Mouse (Mus musculus) neural tube, embryonic 11.5 days (tissue): ENCODE results near the gene Gm11985. TPM values are rescaled to one million over a fixed set of nuclear protein-coding genes. Genes with fewer than 3 reads are reported as not detected.

ENCODE experiments used
- ATAC-seq: fragments of 200-750 bp; cut with Nextera tagmentation; 2 replicates; pipeline ENCODE4 v1.8.0; 2017; ENCODE audit warnings: moderate number of reproducible peaks, mild to moderate bottlenecking, moderate TSS enrichment, moderate library complexity; ENCODE audit not compliant: insufficient read depth, low FRiP score, low TSS enrichment
- DNase-seq: peaks from one replicate; pipeline ENCODE4 v3.0.0-alpha.2; 2015; ENCODE audit warnings: low spot score
- H3K27ac ChIP-seq: fragments of 300-500 bp; sonication (generic); 2 replicates; pipeline ENCODE4 v1.5.1; 2014; ENCODE audit warnings: low read depth, mild to moderate bottlenecking, low read length
- H3K27me3 ChIP-seq: fragments of 300-500 bp; sonication (generic); 2 replicates; pipeline ENCODE4 v1.6.1; 2014; ENCODE audit warnings: mild to moderate bottlenecking, low read length, mixed read lengths; ENCODE audit not compliant: control insufficient read depth, insufficient read depth
- H3K36me3 ChIP-seq: fragments of 300-500 bp; sonication (generic); 2 replicates; pipeline ENCODE4 v1.6.1; 2014; ENCODE audit warnings: mild to moderate bottlenecking, low read length, moderate library complexity, mixed read lengths; ENCODE audit not compliant: control insufficient read depth, insufficient read depth
- H3K4me1 ChIP-seq: fragments of 300-500 bp; sonication (generic); 2 replicates; pipeline ENCODE4 v1.6.1; 2014; ENCODE audit warnings: low read length, mixed read lengths; ENCODE audit not compliant: control insufficient read depth, insufficient read depth
- H3K4me2 ChIP-seq: fragments of 300-500 bp; sonication (generic); 2 replicates; pipeline ENCODE4 v1.6.1; 2014; ENCODE audit warnings: low read depth, mild to moderate bottlenecking, moderate library complexity
- H3K4me3 ChIP-seq: fragments of 300-500 bp; sonication (generic); 2 replicates; pipeline ENCODE4 v1.5.1; 2014; ENCODE audit warnings: low read depth, low read length
- H3K9ac ChIP-seq: fragments of 300-500 bp; sonication (generic); 2 replicates; pipeline ENCODE4 v1.6.1; 2014; ENCODE audit warnings: mild to moderate bottlenecking, low read length
- H3K9me3 ChIP-seq: fragments of 300-500 bp; sonication (generic); 2 replicates; pipeline ENCODE4 v1.6.1; 2016; ENCODE audit warnings: low read length; ENCODE audit not compliant: control insufficient read depth
- WGBS: fragments of 180-500 bp; shearing (Covaris S2); extraction: QIAGEN DNeasy Blood & Tissue Kit; methylation state at CpG from one replicate; pipeline ENCODE4 v1.1.7; 2014; 5-methylcytosine and 5-hydroxymethylcytosine counted together
- polyA plus RNA-seq: library from polyadenylated mRNA; unstranded; fragments of >200 nt; fragmentation: Nextera tagmentation; extraction: Ambion mirVana; gene quantifications from 2 replicates; pipeline ENCODE4 v1.2.1, GENCODE M21; 2014

Gm11985 gene
- polyA plus RNA-seq, 1 experiment from 2014 or later: not detected

DNA sequence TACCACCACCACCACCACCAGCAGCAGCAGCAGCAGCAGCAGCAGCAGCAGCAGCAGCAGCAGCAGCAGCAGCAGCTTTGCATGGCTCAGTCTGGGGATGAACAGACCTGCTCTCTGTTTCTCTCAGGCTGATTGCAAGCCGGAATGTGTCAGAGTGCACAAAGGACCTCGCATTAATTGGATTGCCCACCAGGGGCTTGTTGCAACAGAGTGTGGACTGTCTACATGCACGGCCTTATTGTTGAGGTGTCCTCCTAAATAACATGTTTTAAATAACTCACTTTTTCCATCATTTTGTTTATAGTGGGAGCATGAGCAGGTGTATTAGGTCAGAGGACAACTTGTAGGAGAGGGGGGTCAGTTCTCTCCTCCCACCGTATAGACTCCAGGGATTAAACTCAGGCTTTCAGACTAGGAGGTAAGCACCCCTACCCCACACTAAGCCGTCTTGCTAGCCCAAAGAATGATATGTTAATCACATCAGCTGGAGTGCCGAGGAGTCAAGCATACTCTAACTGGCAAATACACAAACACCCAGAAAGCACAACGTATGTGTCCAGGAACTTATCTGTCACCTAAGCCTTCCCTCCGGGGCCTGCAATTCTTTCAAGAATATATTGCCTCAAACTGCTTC is 5.8 kb downstream of the Gm11985 start:
- Histone ChIP-seq H3K36me3 (no peaks in the 10 kb centered on the region), H3K27ac (no peak overlapping the region), H3K4me3 (no peak overlapping the region), H3K9me3 (no peaks in the 10 kb centered on the region), H3K4me1 (no peaks in the 10 kb centered on the region), H3K27me3 (no peaks in the 10 kb centered on the region), H3K4me2 (no peak overlapping the region), H3K9ac (no peak overlapping the region)
- DNase-seq: peak; percentile 46
- ATAC-seq: peak; percentile 66
- 48% methylated on average over 8 of the region's 8 CpGs for WGBS

DNA sequence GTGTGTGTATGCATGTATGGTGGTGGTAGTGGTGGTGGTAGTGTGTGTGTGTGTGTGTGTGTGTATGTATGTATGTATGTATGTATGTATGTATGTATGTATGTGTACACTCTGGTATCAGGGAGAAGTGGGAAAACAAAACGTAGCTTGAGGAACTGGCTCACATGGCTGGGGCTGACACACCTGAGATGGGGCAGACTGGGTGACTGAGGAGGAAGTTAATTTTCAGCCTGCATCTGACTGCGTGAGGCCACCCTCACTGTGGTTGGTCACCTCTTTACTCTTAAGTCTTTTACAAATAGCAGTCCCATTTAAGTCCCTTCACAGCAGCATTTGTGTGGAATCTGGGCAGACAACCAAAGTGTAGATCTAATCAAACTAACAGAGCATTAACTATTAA is 9.1 kb downstream of the Gm11985 start:
- Histone ChIP-seq H3K27me3 (no peaks in the 10 kb centered on the region), H3K4me1 (no peaks in the 10 kb centered on the region), H3K4me3 (no peak overlapping the region), H3K9me3 (no peaks in the 10 kb centered on the region), H3K27ac (no peak overlapping the region), H3K4me2 (no peak overlapping the region), H3K9ac (no peak overlapping the region), H3K36me3 (no peaks in the 10 kb centered on the region)
- ATAC-seq (no peak), DNase-seq (no peak)
- WGBS: 94% methylated on average over 2 of the region's 2 CpGs

DNA sequence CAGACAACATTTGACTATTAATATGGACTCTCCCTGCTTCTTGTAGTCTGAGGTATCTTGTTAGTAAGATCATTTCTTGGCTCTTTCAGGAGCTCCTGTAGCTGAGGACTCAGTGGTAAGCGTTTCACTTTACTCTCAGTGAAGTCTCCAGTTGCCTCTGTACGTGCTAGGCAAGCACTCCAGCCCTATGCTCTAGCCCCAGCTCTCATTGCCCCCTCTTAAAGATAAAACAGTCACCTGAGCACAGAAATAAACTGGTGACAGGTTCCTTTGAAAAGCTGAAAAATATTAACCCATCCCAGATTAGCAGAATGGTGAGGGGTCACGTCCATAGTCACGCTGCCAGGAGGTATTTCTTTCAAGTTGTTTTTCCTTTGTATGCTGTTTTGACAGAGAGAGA is 9.6 kb downstream of the Gm11985 start:
- WGBS: 80% methylated on average over 4 of the region's 4 CpGs
- Histone ChIP-seq H3K9me3 (no peaks in the 10 kb centered on the region), H3K36me3 (no peaks in the 10 kb centered on the region), H3K27me3 (no peaks in the 10 kb centered on the region), H3K9ac (no peak overlapping the region), H3K4me2 (no peak overlapping the region), H3K4me1 (no peaks in the 10 kb centered on the region), H3K4me3 (no peak overlapping the region), H3K27ac (no peak overlapping the region)
- ATAC-seq (no peak), DNase-seq (no peak)

DNA sequence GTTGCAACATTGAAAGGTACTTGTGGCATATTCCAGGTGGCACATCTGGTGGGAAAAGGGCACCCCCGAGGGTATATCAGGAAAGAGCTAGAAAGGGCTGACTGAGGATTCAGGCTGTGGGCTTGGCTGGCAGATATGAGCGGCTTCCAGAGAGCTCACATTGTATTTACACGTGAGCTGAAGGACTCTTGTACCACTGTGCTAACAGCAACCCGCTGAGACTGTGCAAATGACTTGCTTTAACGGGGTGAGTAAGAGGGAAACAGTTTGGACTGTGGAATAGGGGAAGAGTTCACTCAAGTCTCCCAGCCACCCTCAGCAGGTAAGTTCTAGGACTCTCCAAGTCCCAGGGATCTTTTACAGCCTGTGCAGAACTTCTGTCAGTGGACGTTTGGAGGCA is 14.7 kb downstream of the Gm11985 start:
- no peaks in the 10 kb centered on the region for H3K4me1 ChIP-seq
- no peak overlapping the region for H3K27ac ChIP-seq
- no peak for DNase-seq
- no peak overlapping the region for H3K4me3 ChIP-seq
- no peaks in the 10 kb centered on the region for H3K27me3 ChIP-seq
- H3K9ac ChIP-seq: no peak overlapping the region
- no peak overlapping the region for H3K4me2 ChIP-seq
- ATAC-seq: no peak
- no peaks in the 10 kb centered on the region for H3K9me3 ChIP-seq
- H3K36me3 ChIP-seq: no peaks in the 10 kb centered on the region; the same call in 1 of the 2 replicates
- 87% methylated on average over 6 of the region's 6 CpGs for WGBS

DNA sequence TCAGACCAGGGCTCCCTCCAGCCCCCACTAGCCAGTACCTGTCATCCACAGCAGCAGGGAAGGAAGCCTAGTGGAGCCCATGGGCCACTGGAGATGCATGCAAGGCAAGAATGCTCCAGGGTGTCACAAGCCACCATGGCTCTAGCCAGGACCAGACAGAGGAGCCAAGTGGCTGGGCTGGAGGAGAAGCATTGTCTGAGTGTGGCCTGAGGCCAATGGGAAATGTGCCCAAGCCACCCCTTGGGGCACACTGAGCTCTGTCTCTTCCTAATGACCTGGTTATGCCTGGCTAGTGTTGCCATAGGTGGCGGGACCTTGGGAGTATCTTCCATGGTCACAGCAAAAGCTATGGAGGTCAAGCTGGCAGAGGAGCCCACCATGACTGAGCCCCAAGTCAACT is 18.7 kb downstream of the Gm11985 start:
- Histone ChIP-seq H3K4me2 (no peak overlapping the region), H3K9ac (no peak overlapping the region), H3K4me1 (no peaks in the 10 kb centered on the region), H3K9me3 (no peaks in the 10 kb centered on the region), H3K4me3 (no peak overlapping the region), H3K27ac (no peak overlapping the region), H3K27me3 (no peaks in the 10 kb centered on the region), H3K36me3 (no peaks in the 10 kb centered on the region; the same call in 1 of the 2 replicates)
- DNase-seq: no peak
- no peak for ATAC-seq
- WGBS: 100% methylated on average over 1 of the region's 1 CpGs

DNA sequence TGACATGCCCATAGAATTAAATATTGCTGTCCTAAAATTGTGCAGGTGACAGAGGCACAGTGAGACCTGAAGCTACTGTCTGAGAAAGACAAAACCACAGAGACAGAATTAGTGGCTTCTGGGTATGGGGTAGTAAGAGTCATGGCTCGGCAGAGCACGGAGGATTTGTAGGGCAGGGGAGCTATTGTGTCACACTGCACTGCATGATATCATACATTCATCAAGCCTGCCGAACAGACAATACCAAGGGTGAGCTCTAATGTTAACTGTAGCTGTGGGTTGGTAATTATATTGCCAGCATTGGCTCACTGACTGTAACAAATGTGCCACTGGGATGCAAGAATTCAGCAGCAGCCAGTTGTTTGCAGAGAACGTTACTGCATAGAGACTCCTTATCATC is 24.0 kb downstream of the Gm11985 start:
- Histone ChIP-seq H3K27me3 (no peaks in the 10 kb centered on the region), H3K9me3 (no peaks in the 10 kb centered on the region), H3K4me1 (no peaks in the 10 kb centered on the region), H3K36me3 (no peaks in the 10 kb centered on the region), H3K27ac (no peak overlapping the region), H3K4me2 (no peak overlapping the region), H3K9ac (no peak overlapping the region), H3K4me3 (no peak overlapping the region)
- ATAC-seq (peak; percentile 52; the same call in 1 of the 2 replicates), DNase-seq (no peak)
- WGBS: 58% methylated on average over 4 of the region's 4 CpGs

DNA sequence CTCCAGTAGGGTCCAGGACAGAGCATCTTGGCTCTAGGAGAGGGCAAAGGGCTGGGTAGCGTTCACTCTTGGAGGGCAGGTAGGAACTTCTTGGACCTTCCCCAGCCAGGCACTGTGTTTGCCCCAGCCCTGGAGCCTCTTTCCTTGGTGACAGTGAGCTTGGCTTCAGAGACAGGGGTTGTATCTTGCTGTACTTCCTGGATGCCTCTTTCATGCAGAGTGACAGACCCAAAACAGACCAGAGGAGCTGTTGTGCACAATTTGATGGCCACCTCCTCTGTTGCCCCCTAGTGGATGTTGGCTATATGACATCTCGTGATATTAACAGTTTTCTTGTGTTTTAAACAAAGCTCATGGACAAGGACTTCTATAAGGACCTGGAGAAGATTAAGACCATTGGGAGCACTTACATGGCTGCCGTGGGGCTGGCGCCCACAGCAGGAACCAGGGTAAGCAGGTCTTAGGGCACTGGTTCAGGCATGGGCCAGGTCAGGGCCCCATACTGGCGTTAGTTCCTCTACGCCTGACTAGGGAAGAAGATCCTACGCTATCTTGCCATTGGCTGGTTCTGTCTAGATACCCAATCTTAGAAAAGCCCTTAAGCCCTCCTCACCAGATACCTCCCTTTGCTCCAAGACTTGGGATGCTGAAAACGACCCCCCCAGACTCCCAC is 26.7 kb downstream of the Gm11985 start:
- H3K4me1 ChIP-seq: no peaks in the 10 kb centered on the region
- H3K27ac ChIP-seq: no peak overlapping the region
- DNase-seq (peak; percentile 31), ATAC-seq (0 out of 2 replicates have a peak, but pooled peaks have one; percentile 18)
- no peaks in the 10 kb centered on the region for H3K36me3 ChIP-seq
- no peak overlapping the region for H3K4me2 ChIP-seq
- no peaks in the 10 kb centered on the region for H3K27me3 ChIP-seq
- H3K9ac ChIP-seq: no peak overlapping the region
- WGBS: 80% methylated on average over 8 of the region's 8 CpGs
- no peak overlapping the region for H3K4me3 ChIP-seq
- no peaks in the 10 kb centered on the region for H3K9me3 ChIP-seq

DNA sequence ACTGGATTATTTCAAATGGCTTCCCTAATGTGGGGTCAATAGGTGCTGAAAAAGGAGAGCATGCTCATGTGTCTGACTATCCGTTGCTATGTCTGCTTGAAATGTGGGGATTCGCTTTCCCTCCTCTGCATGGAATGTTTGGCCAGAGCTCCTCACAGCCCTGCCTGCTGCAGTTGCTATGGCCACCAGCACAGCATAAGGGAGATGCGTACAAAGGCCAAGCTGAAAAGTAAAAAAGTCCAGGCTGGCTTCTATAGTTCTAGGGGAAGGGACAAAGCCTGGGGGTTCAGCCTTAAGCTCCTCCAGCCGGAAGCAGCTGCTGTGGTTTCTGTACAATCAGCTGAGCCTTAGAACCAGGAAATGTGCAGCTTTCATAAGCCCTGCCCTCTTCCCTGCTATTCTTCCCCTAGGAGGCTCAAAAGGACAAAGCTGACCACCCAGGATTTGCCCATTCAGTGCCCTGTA is 27.7 kb downstream of the Gm11985 start:
- no peak overlapping the region for H3K9ac ChIP-seq
- DNase-seq (no peak), ATAC-seq (no peak)
- H3K9me3 ChIP-seq: no peaks in the 10 kb centered on the region
- H3K36me3 ChIP-seq: no peaks in the 10 kb centered on the region
- H3K27me3 ChIP-seq: no peaks in the 10 kb centered on the region
- H3K4me2 ChIP-seq: no peak overlapping the region
- H3K27ac ChIP-seq: no peak overlapping the region
- no peak overlapping the region for H3K4me3 ChIP-seq
- WGBS: 59% methylated on average over 4 of the region's 4 CpGs
- no peaks in the 10 kb centered on the region for H3K4me1 ChIP-seq

DNA sequence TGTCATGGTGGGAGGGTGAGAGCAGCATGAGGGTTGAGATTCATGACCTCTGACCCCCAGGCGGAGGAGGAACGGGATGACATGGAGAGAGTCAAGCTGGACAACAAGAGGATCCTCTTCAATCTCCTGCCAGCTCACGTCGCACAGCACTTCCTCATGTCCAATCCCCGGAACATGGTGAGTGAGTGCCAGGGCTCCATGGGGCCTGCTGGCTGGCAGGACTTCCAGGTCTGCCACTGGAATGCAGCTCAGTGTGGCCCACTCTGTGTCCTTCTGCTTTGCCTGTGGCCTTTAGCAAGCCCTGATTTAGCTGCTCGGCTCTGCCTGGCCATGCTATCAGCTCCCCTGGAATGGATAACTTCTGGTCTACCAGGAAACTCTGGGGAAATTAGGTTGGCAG is 28.2 kb downstream of the Gm11985 start:
- Histone ChIP-seq H3K4me2 (no peak overlapping the region), H3K4me1 (no peaks in the 10 kb centered on the region), H3K4me3 (no peak overlapping the region), H3K27ac (no peak overlapping the region), H3K36me3 (no peaks in the 10 kb centered on the region), H3K9ac (no peak overlapping the region), H3K27me3 (no peaks in the 10 kb centered on the region), H3K9me3 (no peaks in the 10 kb centered on the region)
- ATAC-seq: no peak
- WGBS: 79% methylated on average over 6 of the region's 6 CpGs
- DNase-seq: no peak
